Mouse (Mus musculus) spleen, adult 2 months (tissue): ENCODE measurements at regions not wholly inside any gene's neighbourhood (a gene's known extent, or its start where the extent isn't known, plus 50 kb on each side); places are given as distances from the start of the nearest gene placed in this dataset.

Experiments used
- DNase-seq, 2 experiments: peaks; one replicate each; pipeline versions ENCODE4 v3.0.0 to v3.0.0-alpha.2; 2012 to 2021; ENCODE audit warnings: low spot score in 2 of 2, low read depth in 1 of 2
- H3K27ac ChIP-seq: fragments of 200-500 bp; 2 replicates; pipeline ENCODE4 v1.5.1; 2012; ENCODE audit warnings: low read length, inconsistent platforms; ENCODE audit not compliant: insufficient read depth
- H3K27me3 ChIP-seq: fragments of 200-500 bp; 2 replicates; pipeline ENCODE4 v1.6.1; 2012; ENCODE audit warnings: mild to moderate bottlenecking, moderate library complexity, low read length, inconsistent platforms; ENCODE audit not compliant: control insufficient read depth, insufficient read depth
- H3K36me3 ChIP-seq: fragments of 200-500 bp; 2 replicates; pipeline ENCODE4 v1.6.1; 2012; ENCODE audit warnings: mild to moderate bottlenecking, low read length, inconsistent platforms; ENCODE audit not compliant: control insufficient read depth, insufficient read depth
- H3K4me1 ChIP-seq: fragments of 200-500 bp; 2 replicates; pipeline ENCODE4 v1.6.1; 2011; ENCODE audit warnings: inconsistent platforms; ENCODE audit not compliant: control insufficient read depth, insufficient read depth, insufficient read length
- H3K4me3 ChIP-seq: fragments of 200-500 bp; 2 replicates; pipeline ENCODE4 v1.5.1; 2011; ENCODE audit warnings: mild to moderate bottlenecking, inconsistent platforms; ENCODE audit not compliant: insufficient read depth, insufficient read length; ENCODE audit errors: extremely low read depth
- CTCF ChIP-seq: fragments of 200-500 bp; IDR thresholded peaks from 2 replicates; pipeline ENCODE4 v1.5.1; 2011; ENCODE audit warnings: mild to moderate bottlenecking, inconsistent platforms; ENCODE audit not compliant: insufficient read depth, insufficient read length, insufficient replicate concordance; ENCODE audit errors: extremely low read depth
- POLR2A ChIP-seq: fragments of 200-500 bp; IDR thresholded peaks from 2 replicates; pipeline ENCODE4 v1.6.1; 2011; ENCODE audit warnings: low read depth, low read length, inconsistent platforms
- WGBS: fragments of 180-500 bp; shearing (Covaris S2); methylation state at CpG from one replicate; pipeline ENCODE4 v1.1.7; 2018; 5-methylcytosine and 5-hydroxymethylcytosine counted together

GRCm38 (mm10) chr4:30932358-30932757, 1031.5 kb upstream of the Map3k7 start:
- H3K36me3 ChIP-seq = no peaks in the 10 kb centered on the region
- H3K27me3 ChIP-seq = no peaks in the 10 kb centered on the region
- TF ChIP-seq CTCF (no peak), POLR2A (no peak)
- WGBS = 73% methylated on average over 3 of the region's 3 CpGs
- H3K4me3 ChIP-seq = no peak overlapping the region
- DNase-seq = no peak
- H3K27ac ChIP-seq = no peak overlapping the region
- no peaks in the 10 kb centered on the region for H3K4me1 ChIP-seq

GRCm38 (mm10) chr4:30933030-30933987, 1030.6 kb upstream of the Map3k7 start:
- Histone ChIP-seq H3K4me3 (no peak overlapping the region), H3K36me3 (no peaks in the 10 kb centered on the region), H3K4me1 (no peaks in the 10 kb centered on the region), H3K27me3 (no peaks in the 10 kb centered on the region), H3K27ac (no peak overlapping the region)
- DNase-seq = no peak
- no peak for TF ChIP-seq POLR2A
- no peak for TF ChIP-seq CTCF
- WGBS = 86% methylated on average over 5 of the region's 5 CpGs

GRCm38 (mm10) chr4:30983611-30984010, 980.3 kb upstream of the Map3k7 start:
- H3K27me3 ChIP-seq = no peaks in the 10 kb centered on the region
- DNase-seq = no peak
- 87% methylated on average over 4 of the region's 4 CpGs for WGBS
- no peak overlapping the region for H3K27ac ChIP-seq
- no peak overlapping the region for H3K4me3 ChIP-seq
- no peaks in the 10 kb centered on the region for H3K36me3 ChIP-seq
- TF ChIP-seq POLR2A (no peak), CTCF (no peak)
- no peaks in the 10 kb centered on the region for H3K4me1 ChIP-seq

- no peaks in the 10 kb centered on the region for H3K4me1 ChIP-seq
- H3K27me3 ChIP-seq = no peaks in the 10 kb centered on the region
- DNase-seq = no peak
- no peak for TF ChIP-seq CTCF
- no peak for TF ChIP-seq POLR2A
- no peak overlapping the region for H3K4me3 ChIP-seq
- no peak overlapping the region for H3K27ac ChIP-seq
- no peaks in the 10 kb centered on the region for H3K36me3 ChIP-seq
Measured at GRCm38 (mm10) chr4:31012006-31012405, 951.9 kb upstream of the Map3k7 start.

- 86% methylated on average over 6 of the region's 6 CpGs for WGBS
- DNase-seq = no peak
- TF ChIP-seq POLR2A (no peak), CTCF (no peak)
- no peak overlapping the region for H3K27ac ChIP-seq
- no peaks in the 10 kb centered on the region for H3K4me1 ChIP-seq
- H3K27me3 ChIP-seq = no peaks in the 10 kb centered on the region
- H3K4me3 ChIP-seq = no peak overlapping the region
- no peaks in the 10 kb centered on the region for H3K36me3 ChIP-seq
Measured at GRCm38 (mm10) chr4:31052077-31052677, 911.7 kb upstream of the Map3k7 start.

GRCm38 (mm10) chr4:31076236-31076635, 887.7 kb upstream of the Map3k7 start:
- no peak overlapping the region for H3K27ac ChIP-seq
- no peaks in the 10 kb centered on the region for H3K27me3 ChIP-seq
- no peaks in the 10 kb centered on the region for H3K4me1 ChIP-seq
- 79% methylated on average over 3 of the region's 3 CpGs for WGBS
- TF ChIP-seq POLR2A (no peak), CTCF (no peak)
- H3K36me3 ChIP-seq = no peaks in the 10 kb centered on the region
- no peak for DNase-seq
- H3K4me3 ChIP-seq = no peak overlapping the region

- 87% methylated on average over 8 of the region's 8 CpGs for WGBS
- no peak for DNase-seq
- Histone ChIP-seq H3K4me3 (no peak overlapping the region), H3K4me1 (no peaks in the 10 kb centered on the region), H3K36me3 (no peaks in the 10 kb centered on the region), H3K27ac (no peak overlapping the region), H3K27me3 (no peaks in the 10 kb centered on the region)
- TF ChIP-seq POLR2A (no peak), CTCF (no peak)
Measured at GRCm38 (mm10) chr4:31121586-31121985, 842.3 kb upstream of the Map3k7 start.
